Mouse (Mus musculus): Measurements from ENCODE around the gene Gpc4. TPM values are rescaled to one million over a fixed set of nuclear protein-coding genes. Genes with fewer than 3 reads are reported as not detected.
A peak's percentile ranks its signal among the peaks of the same experiment; 100 is the strongest.

The Gpc4 gene
- total and polyA plus RNA-seq, 2 experiments from 2014 or later = 3.2 to 9.7 TPM

DNA sequence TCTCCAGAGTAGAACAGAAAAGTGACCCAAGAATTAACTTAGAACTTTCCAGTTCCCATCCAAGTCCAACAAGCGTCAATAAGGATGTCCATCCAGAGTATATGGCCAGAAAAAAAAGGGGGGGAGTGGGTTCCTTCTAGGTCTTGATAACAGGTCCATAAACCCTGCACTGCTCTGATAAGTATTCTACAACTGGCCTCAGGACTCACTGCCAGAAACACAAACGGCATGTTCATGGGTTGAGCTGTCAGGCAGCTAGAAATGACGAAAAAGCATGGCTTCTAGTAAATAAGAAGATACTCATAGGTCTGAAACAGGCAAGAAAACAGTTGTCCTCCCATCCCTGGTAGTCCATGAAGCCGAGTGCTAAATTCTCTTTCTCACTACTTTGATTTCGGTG is 13.5 kb downstream of the Gpc4 start:
- Histone ChIP-seq H3K27me3 (ENCODE audit: insufficient read depth, low read length) (no peaks in the 10 kb centered on the region), H3K9ac (replicated peaks; ENCODE audit: low read length) (no peak overlapping the region), H3K27ac (no peak overlapping the region), H3K4me1 (ENCODE audit: insufficient read depth, low read length) (no peaks in the 10 kb centered on the region), H3K4me2 (ENCODE audit: low read depth, low read length) (no peak overlapping the region), H3K4me3 (ENCODE audit: low read length) (no peak overlapping the region), H3K9me3 (ENCODE audit: low read length) (no peaks in the 10 kb centered on the region), H3K36me3 (ENCODE audit: insufficient read depth, low read length) (no peaks in the 10 kb centered on the region)
- no peak for TF ChIP-seq CTCF (IDR thresholded peaks at IDR 0.05; ENCODE audit: low read depth)
- ATAC-seq (no peak), DNase-seq (ENCODE audit: low spot score) (no peak)
- WGBS = 82% methylated on average over 5 of the region's 5 CpGs

- H3K9me3 ChIP-seq (ENCODE audit: low read length) = no peaks in the 10 kb centered on the region
- no peak for ATAC-seq
- no peak overlapping the region for H3K4me3 ChIP-seq (ENCODE audit: low read length)
- H3K36me3 ChIP-seq (ENCODE audit: insufficient read depth, low read length) = no peaks in the 10 kb centered on the region
- WGBS = 71% methylated on average over 7 of the region's 7 CpGs
- no peak for DNase-seq (ENCODE audit: low spot score)
- no peak for TF ChIP-seq CTCF (IDR thresholded peaks at IDR 0.05; ENCODE audit: low read depth)
- H3K4me1 ChIP-seq (ENCODE audit: insufficient read depth, low read length) = no peaks in the 10 kb centered on the region
- no peaks in the 10 kb centered on the region for H3K27me3 ChIP-seq (ENCODE audit: insufficient read depth, low read length)
- no peak overlapping the region for H3K27ac ChIP-seq
- no peak overlapping the region for H3K9ac ChIP-seq (replicated peaks; ENCODE audit: low read length)
- no peak overlapping the region for H3K4me2 ChIP-seq (ENCODE audit: low read depth, low read length)
Measured at GRCm38 (mm10) chrX:52151100-52151499, 14.0 kb downstream of the Gpc4 start.

GRCm38 (mm10) chrX:52145563-52145962 is 19.5 kb downstream of the Gpc4 start:
- no peaks in the 10 kb centered on the region for H3K9me3 ChIP-seq (ENCODE audit: low read length)
- H3K36me3 ChIP-seq (ENCODE audit: insufficient read depth, low read length) = no peaks in the 10 kb centered on the region
- no peak overlapping the region for H3K4me3 ChIP-seq (ENCODE audit: low read length)
- DNase-seq (ENCODE audit: low spot score) (no peak), ATAC-seq (no peak)
- no peak overlapping the region for H3K4me2 ChIP-seq (ENCODE audit: low read depth, low read length)
- no peak overlapping the region for H3K9ac ChIP-seq (replicated peaks; ENCODE audit: low read length)
- H3K27ac ChIP-seq = no peak overlapping the region
- no peak for TF ChIP-seq CTCF (IDR thresholded peaks at IDR 0.05; ENCODE audit: low read depth)
- H3K27me3 ChIP-seq (ENCODE audit: insufficient read depth, low read length) = no peaks in the 10 kb centered on the region
- H3K4me1 ChIP-seq (ENCODE audit: insufficient read depth, low read length) = no peaks in the 10 kb centered on the region

- no peak overlapping the region for H3K4me3 ChIP-seq (ENCODE audit: low read length)
- TF ChIP-seq CTCF (IDR thresholded peaks at IDR 0.05; ENCODE audit: low read depth) = no peak
- no peak for ATAC-seq
Measured at GRCm38 (mm10) chrX:52144491-52144890, 20.6 kb downstream of the Gpc4 start.

DNA sequence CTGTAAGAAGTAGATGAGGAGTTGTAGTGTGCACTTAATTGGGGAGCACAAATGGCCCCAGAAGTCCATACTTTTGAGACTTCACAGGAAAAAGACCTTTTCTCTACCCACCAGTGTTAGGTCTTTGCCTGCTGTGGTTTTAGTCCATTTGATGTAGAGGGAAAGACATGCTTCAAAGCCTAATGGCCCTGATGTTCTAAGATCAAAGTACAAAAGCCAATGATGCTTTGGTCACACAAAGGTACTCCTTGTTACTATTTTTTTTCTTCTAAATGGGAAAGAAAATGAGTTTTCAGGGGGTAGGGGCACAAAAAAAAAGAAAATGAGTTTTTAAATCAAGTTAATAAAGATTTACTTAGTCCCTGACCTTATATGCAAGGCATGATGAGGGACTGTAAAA is 24.7 kb downstream of the Gpc4 start:
- Histone ChIP-seq H3K36me3 (ENCODE audit: insufficient read depth, low read length) (no peaks in the 10 kb centered on the region), H3K9ac (replicated peaks; ENCODE audit: low read length) (no peak overlapping the region), H3K27me3 (ENCODE audit: insufficient read depth, low read length) (no peaks in the 10 kb centered on the region), H3K27ac (no peak overlapping the region), H3K9me3 (ENCODE audit: low read length) (no peaks in the 10 kb centered on the region), H3K4me3 (ENCODE audit: low read length) (no peak overlapping the region), H3K4me1 (ENCODE audit: insufficient read depth, low read length) (no peaks in the 10 kb centered on the region), H3K4me2 (ENCODE audit: low read depth, low read length) (no peak overlapping the region)
- DNase-seq (ENCODE audit: low spot score) (no peak), ATAC-seq (no peak)
- no peak for TF ChIP-seq CTCF (IDR thresholded peaks at IDR 0.05; ENCODE audit: low read depth)

More at GRCm38 (mm10) chrX:52144491-52144890, 20.6 kb downstream of the Gpc4 start:
- Histone ChIP-seq H3K9ac (replicated peaks; ENCODE audit: low read length) (no peak overlapping the region), H3K9me3 (ENCODE audit: low read length) (no peaks in the 10 kb centered on the region), H3K4me1 (ENCODE audit: insufficient read depth, low read length) (no peaks in the 10 kb centered on the region), H3K36me3 (ENCODE audit: insufficient read depth, low read length) (no peaks in the 10 kb centered on the region), H3K4me2 (ENCODE audit: low read depth, low read length) (no peak overlapping the region), H3K27me3 (ENCODE audit: insufficient read depth, low read length) (no peaks in the 10 kb centered on the region), H3K27ac (no peak overlapping the region)
- WGBS = 65% methylated on average over 7 of the region's 7 CpGs
- DNase-seq (ENCODE audit: low spot score) = no peak

GRCm38 (mm10) chrX:52138461-52139075 is 26.5 kb downstream of the Gpc4 start:
- Histone ChIP-seq H3K4me2 (ENCODE audit: low read depth, low read length) (no peak overlapping the region), H3K36me3 (ENCODE audit: insufficient read depth, low read length) (no peaks in the 10 kb centered on the region), H3K9ac (replicated peaks; ENCODE audit: low read length) (no peak overlapping the region), H3K27me3 (ENCODE audit: insufficient read depth, low read length) (no peaks in the 10 kb centered on the region), H3K27ac (no peak overlapping the region), H3K9me3 (ENCODE audit: low read length) (no peaks in the 10 kb centered on the region), H3K4me1 (ENCODE audit: insufficient read depth, low read length) (no peaks in the 10 kb centered on the region), H3K4me3 (ENCODE audit: low read length) (no peak overlapping the region)
- ATAC-seq = no peak
- 46% methylated on average over 2 of the region's 2 CpGs for WGBS
- DNase-seq (ENCODE audit: low spot score) = peak; percentile 2
- TF ChIP-seq CTCF (IDR thresholded peaks at IDR 0.05; ENCODE audit: low read depth) = no peak

DNA sequence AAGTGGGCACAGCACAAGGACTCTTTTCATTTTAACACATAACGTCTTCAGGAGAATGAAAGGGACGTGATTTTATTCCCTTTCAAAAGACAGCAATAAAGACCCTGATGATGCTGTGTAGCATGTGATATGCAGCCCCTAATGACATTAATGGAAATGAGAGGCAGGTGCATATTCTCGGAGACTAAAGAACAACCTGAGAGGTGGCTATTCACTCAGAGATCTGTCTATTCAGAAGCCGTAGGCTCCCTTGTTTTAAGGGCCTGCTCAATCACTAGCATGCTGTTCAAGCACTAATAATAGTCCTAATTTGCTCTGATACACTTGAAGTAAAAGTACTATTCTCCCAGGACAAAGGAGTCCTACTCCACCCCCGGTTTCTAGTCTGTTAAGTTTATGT is 27.0 kb downstream of the Gpc4 start:
- H3K4me1 ChIP-seq (ENCODE audit: insufficient read depth, low read length) = no peaks in the 10 kb centered on the region
- no peaks in the 10 kb centered on the region for H3K27me3 ChIP-seq (ENCODE audit: insufficient read depth, low read length)
- H3K9me3 ChIP-seq (ENCODE audit: low read length) = no peaks in the 10 kb centered on the region
- H3K9ac ChIP-seq (replicated peaks; ENCODE audit: low read length) = no peak overlapping the region
- no peak for TF ChIP-seq CTCF (IDR thresholded peaks at IDR 0.05; ENCODE audit: low read depth)
- no peak for ATAC-seq
- WGBS = 50% methylated on average over 5 of the region's 5 CpGs
- H3K4me3 ChIP-seq (ENCODE audit: low read length) = no peak overlapping the region
- H3K4me2 ChIP-seq (ENCODE audit: low read depth, low read length) = no peak overlapping the region
- no peak overlapping the region for H3K27ac ChIP-seq
- DNase-seq (ENCODE audit: low spot score) = no peak
- H3K36me3 ChIP-seq (ENCODE audit: insufficient read depth, low read length) = no peaks in the 10 kb centered on the region
